Mouse (Mus musculus) brain, embryonic 14.5 days (tissue): ENCODE measurements at regions not wholly inside any gene's neighbourhood (a gene's known extent, or its start where the extent isn't known, plus 50 kb on each side); places are given as distances from the start of the nearest gene placed in this dataset.

Experiments used
- CTCF ChIP-seq: fragments of 200-500 bp; IDR thresholded peaks from 2 replicates; pipeline ENCODE4 v1.5.1; 2012; ENCODE audit warnings: inconsistent platforms, mild to moderate bottlenecking, moderate library complexity, borderline replicate concordance; ENCODE audit not compliant: insufficient read depth, insufficient read length; ENCODE audit errors: extremely low read depth
- POLR2A ChIP-seq: fragments of 200-500 bp; IDR thresholded peaks from 2 replicates; pipeline ENCODE4 v1.6.1; 2012; ENCODE audit warnings: mild to moderate bottlenecking, inconsistent platforms, borderline replicate concordance; ENCODE audit not compliant: poor library complexity, insufficient read depth, insufficient read length, severe bottlenecking; ENCODE audit errors: extremely low read depth

DNA sequence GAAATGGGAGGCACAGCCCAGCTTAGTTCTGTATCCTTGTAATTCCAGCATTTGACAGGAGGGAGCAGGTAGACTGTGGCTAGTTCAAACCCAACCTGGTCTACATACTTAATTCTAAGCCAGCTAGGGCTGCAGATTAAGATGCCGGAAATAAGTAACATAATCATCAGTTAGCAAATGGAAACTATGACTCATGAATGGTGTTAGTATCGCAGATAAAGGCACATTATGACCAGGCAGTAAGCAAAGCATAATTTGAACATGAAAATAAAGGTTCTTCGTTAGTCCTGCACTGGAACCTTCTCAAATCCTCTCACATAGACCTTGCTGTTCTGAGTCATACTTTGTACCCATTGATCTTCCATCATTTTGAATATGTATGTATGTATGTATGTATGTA is 211.7 kb upstream of the Zfp770 start:
- TF ChIP-seq CTCF (no peak), POLR2A (no peak)
